Mouse (Mus musculus): ENCODE data around the gene Cacnb4.

Cacnb4 gene

GRCm38 (mm10) chr2:52603935-52604650 lies 72.5 kb downstream of the Cacnb4 start:
- DNase-seq = no peak

- no peak for DNase-seq
These were observed 73.2 kb downstream of the Cacnb4 start for GRCm38 (mm10) chr2:52603421-52603820.

GRCm38 (mm10) chr2:52602921-52603320 lies 73.7 kb downstream of the Cacnb4 start:
- DNase-seq = no peak

GRCm38 (mm10) chr2:52602228-52602627 lies 74.4 kb downstream of the Cacnb4 start:
- DNase-seq = no peak

GRCm38 (mm10) chr2:52597511-52597910 lies 79.1 kb downstream of the Cacnb4 start:
- DNase-seq = no peak

GRCm38 (mm10) chr2:52593814-52594213 lies 82.8 kb downstream of the Cacnb4 start:
- DNase-seq = no peak

- no peak for DNase-seq
These were observed 83.4 kb downstream of the Cacnb4 start for GRCm38 (mm10) chr2:52593260-52593659.

GRCm38 (mm10) chr2:52590970-52591347 lies 85.7 kb downstream of the Cacnb4 start:
- DNase-seq = peak; percentile 75

GRCm38 (mm10) chr2:52590340-52590969 lies 86.2 kb downstream of the Cacnb4 start:
- DNase-seq = peak; percentile 32

GRCm38 (mm10) chr2:52589514-52589913 lies 87.1 kb downstream of the Cacnb4 start:
- no peak for DNase-seq

- no peak for DNase-seq
These were observed 91.2 kb downstream of the Cacnb4 start for GRCm38 (mm10) chr2:52585384-52585783.

GRCm38 (mm10) chr2:52581132-52581781 lies 95.4 kb downstream of the Cacnb4 start:
- no peak for DNase-seq

- DNase-seq = no peak
These were observed 95.9 kb downstream of the Cacnb4 start for GRCm38 (mm10) chr2:52580697-52581096.

GRCm38 (mm10) chr2:52578846-52579245 lies 97.8 kb downstream of the Cacnb4 start:
- DNase-seq = peak; percentile 38

GRCm38 (mm10) chr2:52577700-52578099 lies 98.9 kb downstream of the Cacnb4 start:
- DNase-seq = no peak

GRCm38 (mm10) chr2:52576546-52576945 lies 100.1 kb downstream of the Cacnb4 start:
- DNase-seq = no peak

GRCm38 (mm10) chr2:52575637-52576175 lies 100.9 kb downstream of the Cacnb4 start:
- no peak for DNase-seq

- peak; percentile 65 for DNase-seq
These were observed 101.7 kb downstream of the Cacnb4 start for GRCm38 (mm10) chr2:52574929-52575328.

GRCm38 (mm10) chr2:52572221-52572620 lies 104.4 kb downstream of the Cacnb4 start:
- DNase-seq = no peak

GRCm38 (mm10) chr2:52571339-52571968 lies 105.2 kb downstream of the Cacnb4 start:
- DNase-seq = no peak

GRCm38 (mm10) chr2:52570781-52571180 lies 105.8 kb downstream of the Cacnb4 start:
- no peak for DNase-seq

GRCm38 (mm10) chr2:52570171-52570570 lies 106.5 kb downstream of the Cacnb4 start:
- DNase-seq = no peak

- DNase-seq = no peak
These were observed 108.5 kb downstream of the Cacnb4 start for GRCm38 (mm10) chr2:52568131-52568530.
